Mouse (Mus musculus): ENCODE data around the gene Ift20.
"Not testable (repeated sequence)": the region's sequence is repeated elsewhere in the genome, so short reads cannot be mapped to it uniquely, and the experiment has no call there.

The Ift20 gene

GRCm38 (mm10) chr11:78566775-78567174 lies 30.6 kb downstream of the Ift20 start:
- DNase-seq (ENCODE audit: low read depth), result peak; percentile 89

- DNase-seq (ENCODE audit: low read depth), result no peak
Measured at GRCm38 (mm10) chr11:78567614-78568013, 31.5 kb downstream of the Ift20 start.

GRCm38 (mm10) chr11:78568827-78569226 lies 32.7 kb downstream of the Ift20 start:
- DNase-seq (ENCODE audit: low read depth), result no peak

GRCm38 (mm10) chr11:78569806-78570205 lies 33.6 kb downstream of the Ift20 start:
- DNase-seq (ENCODE audit: low read depth), result peak; percentile 66

GRCm38 (mm10) chr11:78571441-78571840 lies 35.3 kb downstream of the Ift20 start:
- DNase-seq (ENCODE audit: low read depth), result no peak

- DNase-seq (ENCODE audit: low read depth), result no peak
Measured at GRCm38 (mm10) chr11:78571854-78572253, 35.7 kb downstream of the Ift20 start.

- not testable (repeated sequence) for DNase-seq (ENCODE audit: low read depth)
Measured at GRCm38 (mm10) chr11:78574031-78574430, 37.9 kb downstream of the Ift20 start.

- no peak for DNase-seq (ENCODE audit: low read depth)
Measured at GRCm38 (mm10) chr11:78574536-78574935, 38.4 kb downstream of the Ift20 start.

- DNase-seq (ENCODE audit: low read depth), result no peak
Measured at GRCm38 (mm10) chr11:78574975-78575374, 38.8 kb downstream of the Ift20 start.

- DNase-seq (ENCODE audit: low read depth), result peak; percentile 11
Measured at GRCm38 (mm10) chr11:78582848-78583247, 46.7 kb downstream of the Ift20 start.

GRCm38 (mm10) chr11:78586099-78586498 lies 49.9 kb downstream of the Ift20 start:
- peak; percentile 49 for DNase-seq (ENCODE audit: low read depth)

GRCm38 (mm10) chr11:78587677-78588076 lies 51.5 kb downstream of the Ift20 start:
- DNase-seq (ENCODE audit: low read depth), result not testable (repeated sequence)
